Mouse (Mus musculus) midbrain, embryonic 13.5 days (tissue): Measurements from ENCODE around the gene Relch. TPM values are rescaled to one million over a fixed set of nuclear protein-coding genes. Genes with fewer than 3 reads are reported as not detected.
"Not testable (repeated sequence)": the region's sequence is repeated elsewhere in the genome, so short reads cannot be mapped to it uniquely, and the experiment has no call there.

Source experiments
- ATAC-seq: fragments of 200-750 bp; cut with Nextera tagmentation; 2 replicates; pipeline ENCODE4 v1.8.0; 2017; ENCODE audit warnings: mild to moderate bottlenecking, moderate TSS enrichment, moderate library complexity
- H3K27ac ChIP-seq: fragments of 300-500 bp; sonication (generic); 2 replicates; pipeline ENCODE4 v1.5.1; 2015; ENCODE audit warnings: inconsistent platforms, mild to moderate bottlenecking, moderate library complexity
- H3K27me3 ChIP-seq: fragments of 300-500 bp; sonication (generic); 2 replicates; pipeline ENCODE4 v1.6.1; 2015; ENCODE audit warnings: mild to moderate bottlenecking, inconsistent platforms
- H3K36me3 ChIP-seq: fragments of 300-500 bp; sonication (generic); 2 replicates; pipeline ENCODE4 v1.6.1; 2015; ENCODE audit warnings: mild to moderate bottlenecking, inconsistent platforms
- H3K4me1 ChIP-seq: fragments of 300-500 bp; sonication (generic); replicated peaks from 2 replicates; pipeline ENCODE4 v1.6.1; 2015; ENCODE audit warnings: inconsistent platforms
- H3K4me2 ChIP-seq: fragments of 300-500 bp; sonication (generic); replicated peaks from 2 replicates; pipeline ENCODE4 v1.6.1; 2015; ENCODE audit warnings: moderate library complexity, mild to moderate bottlenecking, inconsistent platforms
- H3K4me3 ChIP-seq: fragments of 300-500 bp; sonication (generic); replicated peaks from 2 replicates; pipeline ENCODE4 v1.5.1; 2015; ENCODE audit warnings: mild to moderate bottlenecking, inconsistent platforms
- H3K9ac ChIP-seq: fragments of 300-500 bp; sonication (generic); replicated peaks from 2 replicates; pipeline ENCODE4 v1.6.1; 2015; ENCODE audit warnings: mild to moderate bottlenecking, inconsistent platforms
- H3K9me3 ChIP-seq: fragments of 300-500 bp; sonication (generic); 2 replicates; pipeline ENCODE4 v1.6.1; 2016; ENCODE audit warnings: mild to moderate bottlenecking, inconsistent platforms
- WGBS: fragments of 180-500 bp; shearing (Covaris S2); methylation state at CpG from one replicate; pipeline ENCODE4 v1.1.7; 2015; 5-methylcytosine and 5-hydroxymethylcytosine counted together
- polyA plus RNA-seq: library from polyadenylated mRNA; unstranded; fragments of >200 nt; fragmentation: Nextera tagmentation; extraction: Ambion mirVana; gene quantifications from 2 replicates; pipeline ENCODE4 v1.2.1, GENCODE M21; 2015

Relch gene
- polyA plus RNA-seq, 1 experiment from 2014 or later: 40.8 TPM

DNA sequence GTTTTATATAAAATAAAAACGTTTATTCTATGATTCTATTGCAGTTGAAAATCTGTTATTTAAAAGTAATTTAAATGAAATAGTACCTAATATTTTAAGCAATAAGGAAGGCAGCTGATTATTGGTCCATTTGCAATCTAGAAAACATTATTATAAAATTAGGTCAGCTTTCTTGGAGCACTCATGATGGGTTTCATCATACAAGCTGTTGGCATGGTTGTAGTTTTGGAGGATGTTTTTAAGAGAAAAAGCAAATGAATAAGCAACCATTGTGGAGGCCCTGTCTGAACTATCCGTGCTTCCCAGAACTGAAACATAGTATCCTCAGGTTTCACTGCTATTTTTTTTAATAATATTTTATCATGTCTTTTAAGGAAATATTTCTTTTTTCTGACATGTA is 31.9 kb downstream of the Relch start:
- H3K27me3 ChIP-seq: no peaks in the 10 kb centered on the region
- WGBS: 86% methylated on average over 2 of the region's 2 CpGs
- H3K9me3 ChIP-seq: no peaks in the 10 kb centered on the region
- H3K36me3 ChIP-seq: peaks cover 7% of the 10 kb centered on the region; the same call in 1 of the 2 replicates
- no peak overlapping the region for H3K4me3 ChIP-seq
- H3K27ac ChIP-seq: no peak overlapping the region
- H3K9ac ChIP-seq: no peak overlapping the region
- H3K4me2 ChIP-seq: no peak overlapping the region
- ATAC-seq: no peak
- no peaks in the 10 kb centered on the region for H3K4me1 ChIP-seq

DNA sequence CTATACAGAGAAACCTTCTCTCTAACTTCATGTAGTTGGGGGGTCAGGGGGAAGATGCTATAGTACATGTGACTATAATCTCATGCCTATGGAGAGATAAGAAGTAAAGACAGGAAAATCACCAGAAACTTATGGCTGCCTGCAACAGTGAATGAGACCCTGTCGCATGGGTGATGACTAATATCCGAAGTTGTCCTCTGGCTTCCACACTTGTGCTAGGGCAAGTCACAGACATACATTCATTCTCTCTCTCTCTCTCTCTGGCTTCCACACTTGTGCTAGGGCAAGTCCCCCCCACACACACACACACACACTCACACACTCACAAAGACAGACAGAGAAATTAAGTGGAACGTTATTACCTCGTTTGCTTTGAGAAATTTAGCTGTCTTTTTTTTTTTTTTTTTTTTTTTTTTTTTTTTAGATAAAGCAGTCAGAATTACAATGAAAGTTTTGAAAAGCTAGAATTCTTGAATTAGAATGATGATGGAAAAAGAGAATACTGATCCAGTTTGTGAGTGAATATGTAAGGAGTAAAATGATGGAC is 37.4 kb downstream of the Relch start:
- no peak for ATAC-seq
- H3K9me3 ChIP-seq: no peaks in the 10 kb centered on the region
- peaks cover 11% of the 10 kb centered on the region for H3K36me3 ChIP-seq
- H3K27me3 ChIP-seq: no peaks in the 10 kb centered on the region
- H3K4me1 ChIP-seq: no peaks in the 10 kb centered on the region
- WGBS: 87% methylated on average over 4 of the region's 4 CpGs
- no peak overlapping the region for H3K4me2 ChIP-seq
- no peak overlapping the region for H3K4me3 ChIP-seq
- no peak overlapping the region for H3K27ac ChIP-seq
- H3K9ac ChIP-seq: no peak overlapping the region

DNA sequence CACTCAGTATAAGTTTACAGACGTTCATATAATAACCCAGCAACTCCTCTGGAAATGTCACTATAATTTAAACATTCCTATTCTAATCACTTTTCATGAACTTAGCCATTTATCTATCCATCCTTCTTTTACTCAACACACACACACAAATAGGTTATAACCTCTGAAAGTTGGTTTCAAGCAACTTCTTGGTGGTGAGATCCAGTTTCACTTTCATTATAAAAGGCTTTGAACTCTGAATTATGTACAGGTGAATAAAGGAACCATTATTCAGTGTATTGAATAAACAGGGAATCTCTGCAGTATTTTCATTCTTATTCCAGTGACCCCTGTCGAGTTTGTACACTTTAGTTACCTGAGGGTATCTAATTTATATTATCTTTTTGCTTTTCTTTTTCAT is 45.8 kb downstream of the Relch start:
- ATAC-seq: no peak
- Histone ChIP-seq H3K4me2 (no peak overlapping the region), H3K4me3 (no peak overlapping the region), H3K4me1 (no peaks in the 10 kb centered on the region), H3K36me3 (peaks cover 26% of the 10 kb centered on the region), H3K27ac (no peak overlapping the region), H3K9me3 (no peaks in the 10 kb centered on the region), H3K9ac (no peak overlapping the region), H3K27me3 (no peaks in the 10 kb centered on the region)
- WGBS: 84% methylated on average over 2 of the region's 2 CpGs

DNA sequence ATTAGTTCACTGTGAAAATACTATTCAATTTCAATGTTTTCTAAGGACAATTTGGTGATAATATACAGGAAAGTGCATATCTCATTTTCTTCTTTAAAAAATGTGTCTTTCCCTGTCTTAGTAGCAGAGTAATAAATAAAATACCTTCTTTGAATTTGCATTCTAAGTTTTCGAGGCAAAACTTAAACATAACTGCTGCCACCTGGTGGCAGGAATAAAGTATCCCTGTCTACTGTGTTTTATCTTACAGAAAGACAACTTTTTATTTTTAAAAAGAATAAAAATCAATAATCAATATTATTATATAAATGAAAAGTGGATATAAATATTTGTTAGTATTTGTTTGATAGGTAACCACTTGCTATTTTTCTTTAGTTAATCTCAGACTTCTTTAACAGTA is 47.6 kb downstream of the Relch start:
- H3K9ac ChIP-seq: no peak overlapping the region
- no peaks in the 10 kb centered on the region for H3K9me3 ChIP-seq
- H3K36me3 ChIP-seq: peaks cover 26% of the 10 kb centered on the region
- no peak overlapping the region for H3K4me3 ChIP-seq
- H3K27me3 ChIP-seq: no peaks in the 10 kb centered on the region
- ATAC-seq: no peak
- 48% methylated on average over 1 of the region's 1 CpGs for WGBS
- H3K4me2 ChIP-seq: no peak overlapping the region
- H3K4me1 ChIP-seq: no peaks in the 10 kb centered on the region
- no peak overlapping the region for H3K27ac ChIP-seq

DNA sequence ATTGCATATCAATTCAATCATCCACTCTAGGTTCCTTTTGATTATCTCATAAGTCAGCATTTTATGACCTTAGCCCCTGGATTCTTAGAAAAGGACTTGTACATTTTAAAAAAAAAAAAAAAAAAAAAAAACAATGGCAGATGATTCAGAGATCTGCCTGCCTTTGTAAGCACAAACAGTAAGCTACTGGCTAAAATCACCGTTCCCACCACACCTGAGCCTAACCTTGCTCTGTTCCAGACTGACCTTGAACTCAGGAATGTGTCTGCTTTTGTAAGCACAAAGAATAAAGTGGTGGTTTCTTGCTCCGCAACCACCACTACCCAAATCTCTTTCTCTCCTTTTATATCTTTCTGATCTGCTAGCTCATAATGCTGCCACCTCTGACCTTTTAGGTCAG is 49.2 kb downstream of the Relch start:
- WGBS: 97% methylated on average over 2 of the region's 2 CpGs
- ATAC-seq: no peak
- H3K9ac ChIP-seq: no peak overlapping the region

DNA sequence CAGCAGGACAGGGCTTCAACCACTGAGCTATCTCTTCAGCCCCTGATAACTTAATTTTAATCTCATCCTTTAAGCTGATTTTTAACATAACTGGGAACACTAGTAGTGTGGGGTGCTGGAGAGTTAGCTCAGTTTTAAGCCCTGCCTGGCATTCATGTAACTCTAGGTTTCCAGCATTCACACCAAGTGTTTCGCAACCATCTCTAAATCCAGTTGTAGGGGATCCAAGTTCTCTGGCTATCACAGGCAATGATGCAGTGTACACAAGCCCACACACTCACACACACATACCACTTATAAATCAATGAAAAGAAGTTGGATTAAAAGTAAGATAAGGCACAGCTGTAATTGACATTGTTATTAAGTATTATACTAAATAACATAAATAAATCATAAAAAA is 54.7 kb downstream of the Relch start:
- H3K27ac ChIP-seq: no peak overlapping the region
- 94% methylated on average over 1 of the region's 1 CpGs for WGBS
- H3K9ac ChIP-seq: no peak overlapping the region
- no peak overlapping the region for H3K4me3 ChIP-seq
- no peaks in the 10 kb centered on the region for H3K4me1 ChIP-seq
- ATAC-seq: no peak
- no peaks in the 10 kb centered on the region for H3K27me3 ChIP-seq
- peaks cover 23% of the 10 kb centered on the region for H3K36me3 ChIP-seq
- no peak overlapping the region for H3K4me2 ChIP-seq
- H3K9me3 ChIP-seq: no peaks in the 10 kb centered on the region

More for the DNA sequence above, 49.2 kb downstream of the Relch start:
- Histone ChIP-seq H3K4me1 (no peaks in the 10 kb centered on the region), H3K27ac (no peak overlapping the region), H3K9me3 (no peaks in the 10 kb centered on the region), H3K36me3 (peaks cover 23% of the 10 kb centered on the region), H3K4me3 (no peak overlapping the region), H3K4me2 (no peak overlapping the region), H3K27me3 (no peaks in the 10 kb centered on the region)

DNA sequence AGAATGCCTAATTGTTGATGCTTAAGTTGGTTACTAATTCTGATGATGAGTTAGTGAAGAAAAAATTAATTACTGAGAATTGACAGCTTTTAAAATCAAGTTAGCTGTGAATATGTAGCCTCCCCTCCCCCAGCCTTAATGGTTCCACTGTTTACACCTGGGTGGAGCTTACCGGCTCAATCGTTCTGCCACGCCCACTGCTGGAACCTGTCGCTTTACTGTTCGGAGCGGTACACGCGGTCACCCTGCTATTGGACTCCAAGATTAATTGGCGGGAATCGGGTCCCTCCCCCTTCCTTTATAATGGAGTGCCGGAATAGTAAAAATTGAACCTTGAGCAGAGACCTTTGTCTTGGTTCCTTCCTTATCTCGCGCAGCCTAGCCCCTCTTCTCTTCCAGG is 65.6 kb downstream of the Relch start:
- H3K36me3 ChIP-seq: peaks cover 32% of the 10 kb centered on the region
- not testable (repeated sequence) for H3K9ac ChIP-seq, H3K27ac ChIP-seq, H3K27me3 ChIP-seq, H3K4me1 ChIP-seq, ATAC-seq, H3K4me2 ChIP-seq, H3K9me3 ChIP-seq, H3K4me3 ChIP-seq
- 94% methylated on average over 13 of the region's 13 CpGs for WGBS

DNA sequence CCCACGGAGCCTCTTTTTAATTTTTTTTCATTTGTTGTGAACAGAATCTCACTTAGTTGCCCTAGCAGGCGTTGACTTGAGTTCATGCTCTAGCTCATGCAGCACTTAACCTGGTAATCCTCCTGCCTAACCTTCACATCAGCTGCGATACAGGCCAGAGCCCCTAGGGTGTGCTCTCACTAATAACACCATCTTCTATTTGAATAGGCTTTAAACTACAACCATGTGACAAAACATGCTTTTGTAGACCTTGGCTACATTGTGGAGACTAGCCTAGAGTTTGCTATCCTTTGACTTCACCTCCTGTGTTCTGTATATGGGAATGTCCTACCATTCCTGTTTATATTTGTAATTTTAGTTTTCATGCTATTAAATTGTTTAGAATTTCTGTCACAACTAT is 71.7 kb downstream of the Relch start:
- H3K9ac ChIP-seq: no peak overlapping the region
- no peaks in the 10 kb centered on the region for H3K9me3 ChIP-seq
- no peaks in the 10 kb centered on the region for H3K27me3 ChIP-seq
- H3K4me3 ChIP-seq: no peak overlapping the region
- peaks cover 27% of the 10 kb centered on the region for H3K36me3 ChIP-seq
- H3K27ac ChIP-seq: no peak overlapping the region
- no peak for ATAC-seq
- WGBS: 79% methylated on average over 3 of the region's 3 CpGs
- no peaks in the 10 kb centered on the region for H3K4me1 ChIP-seq
- no peak overlapping the region for H3K4me2 ChIP-seq

DNA sequence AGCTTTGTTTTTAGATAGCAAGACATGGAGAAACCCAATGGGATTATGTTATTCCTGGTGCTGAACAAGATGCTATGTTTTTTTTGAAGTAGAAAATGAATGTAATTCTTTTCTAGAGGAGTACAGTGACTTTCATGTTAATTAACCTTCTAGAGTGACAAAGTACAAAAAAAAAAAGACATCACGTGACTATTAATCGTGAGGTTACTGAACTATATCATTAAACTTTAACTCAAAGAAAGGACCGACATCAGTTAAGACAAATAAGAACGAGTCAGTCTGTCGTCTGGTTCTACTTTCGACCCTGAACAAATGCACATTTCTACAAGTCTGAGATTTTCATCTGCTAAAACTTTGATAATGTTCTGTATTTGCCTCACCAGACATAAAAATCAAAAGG is 74.7 kb downstream of the Relch start:
- no peak for ATAC-seq
- 94% methylated on average over 6 of the region's 6 CpGs for WGBS
- H3K36me3 ChIP-seq: peaks cover 44% of the 10 kb centered on the region

DNA sequence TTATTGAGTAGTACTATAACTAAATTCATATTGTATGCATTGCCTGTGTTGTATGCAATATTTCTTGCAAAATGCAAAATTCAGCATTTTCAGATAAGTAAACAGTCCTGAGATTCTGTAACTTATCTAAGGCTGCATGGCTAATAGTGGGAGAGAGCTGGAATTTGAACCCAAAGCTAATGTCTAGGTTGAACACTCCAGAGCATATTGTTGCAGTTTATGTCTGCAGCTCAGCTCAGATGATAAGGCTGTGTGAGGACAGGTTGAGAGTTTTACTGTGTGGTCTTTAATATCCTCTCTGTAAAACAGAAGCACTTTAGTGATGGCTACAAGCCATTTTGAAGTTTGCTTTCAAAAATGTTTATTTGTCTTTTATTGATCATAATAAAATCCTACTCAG is 75.8 kb downstream of the Relch start:
- no peak for ATAC-seq
- H3K4me2 ChIP-seq: no peak overlapping the region
- no peaks in the 10 kb centered on the region for H3K4me1 ChIP-seq
- no peak overlapping the region for H3K27ac ChIP-seq
- peaks cover 48% of the 10 kb centered on the region for H3K36me3 ChIP-seq
- no peak overlapping the region for H3K9ac ChIP-seq
- H3K4me3 ChIP-seq: no peak overlapping the region
- no peaks in the 10 kb centered on the region for H3K9me3 ChIP-seq
- no peaks in the 10 kb centered on the region for H3K27me3 ChIP-seq

More for the DNA sequence above, 74.7 kb downstream of the Relch start:
- Histone ChIP-seq H3K4me3 (no peak overlapping the region), H3K4me2 (no peak overlapping the region), H3K27me3 (no peaks in the 10 kb centered on the region), H3K27ac (no peak overlapping the region), H3K9me3 (no peaks in the 10 kb centered on the region), H3K4me1 (no peaks in the 10 kb centered on the region), H3K9ac (no peak overlapping the region)

DNA sequence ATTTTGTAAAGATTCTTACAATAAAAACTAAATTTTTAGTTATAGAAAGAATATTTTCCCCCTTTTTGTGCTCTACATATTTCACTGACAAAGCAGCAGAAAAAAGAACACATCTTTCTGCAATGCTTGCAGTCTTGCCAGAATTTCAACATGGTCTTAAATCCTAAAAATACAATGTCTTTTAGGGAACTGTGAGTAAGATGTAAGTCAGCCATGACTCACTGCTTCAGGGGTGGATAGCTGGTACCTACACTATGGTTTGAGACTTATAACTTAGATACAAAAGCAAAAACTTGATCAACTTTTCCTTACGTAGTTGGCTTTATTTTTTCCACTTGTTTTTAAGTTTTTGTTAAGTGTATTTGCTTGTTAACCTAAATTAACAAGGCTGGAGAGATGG is 78.8 kb downstream of the Relch start:
- no peak overlapping the region for H3K9ac ChIP-seq
- H3K4me2 ChIP-seq: no peak overlapping the region
- H3K36me3 ChIP-seq: peaks cover 59% of the 10 kb centered on the region
- WGBS: 92% methylated on average over 1 of the region's 1 CpGs
- no peak overlapping the region for H3K4me3 ChIP-seq
- no peak for ATAC-seq
- H3K27me3 ChIP-seq: no peaks in the 10 kb centered on the region
- no peaks in the 10 kb centered on the region for H3K9me3 ChIP-seq
- H3K27ac ChIP-seq: no peak overlapping the region
- no peaks in the 10 kb centered on the region for H3K4me1 ChIP-seq

DNA sequence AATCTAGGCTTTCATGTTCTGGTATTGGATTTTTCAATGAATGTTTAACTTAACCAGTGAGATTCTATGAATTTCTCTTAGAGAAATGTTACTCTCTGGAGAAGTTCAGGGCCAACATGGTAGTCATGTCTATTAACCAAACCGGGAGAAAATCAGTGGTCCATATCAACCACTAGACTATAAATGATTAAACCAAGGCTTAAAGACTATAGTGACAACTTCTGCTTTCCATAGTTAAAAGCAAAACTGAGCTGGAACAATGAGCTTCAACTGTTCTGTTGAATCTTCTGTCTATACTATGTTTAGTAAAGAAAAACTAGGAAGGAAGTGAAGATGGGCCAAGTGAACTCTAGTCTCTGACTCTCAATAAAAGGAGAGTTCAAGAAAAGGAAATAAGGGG is 82.8 kb downstream of the Relch start:
- ATAC-seq: no peak
- H3K4me3 ChIP-seq: no peak overlapping the region
- H3K27me3 ChIP-seq: no peaks in the 10 kb centered on the region
- no peak overlapping the region for H3K9ac ChIP-seq
- no peak overlapping the region for H3K27ac ChIP-seq
- no peaks in the 10 kb centered on the region for H3K9me3 ChIP-seq
- no peaks in the 10 kb centered on the region for H3K4me1 ChIP-seq
- WGBS: 91% methylated on average over 1 of the region's 1 CpGs
- no peak overlapping the region for H3K4me2 ChIP-seq
- H3K36me3 ChIP-seq: peaks cover 61% of the 10 kb centered on the region

DNA sequence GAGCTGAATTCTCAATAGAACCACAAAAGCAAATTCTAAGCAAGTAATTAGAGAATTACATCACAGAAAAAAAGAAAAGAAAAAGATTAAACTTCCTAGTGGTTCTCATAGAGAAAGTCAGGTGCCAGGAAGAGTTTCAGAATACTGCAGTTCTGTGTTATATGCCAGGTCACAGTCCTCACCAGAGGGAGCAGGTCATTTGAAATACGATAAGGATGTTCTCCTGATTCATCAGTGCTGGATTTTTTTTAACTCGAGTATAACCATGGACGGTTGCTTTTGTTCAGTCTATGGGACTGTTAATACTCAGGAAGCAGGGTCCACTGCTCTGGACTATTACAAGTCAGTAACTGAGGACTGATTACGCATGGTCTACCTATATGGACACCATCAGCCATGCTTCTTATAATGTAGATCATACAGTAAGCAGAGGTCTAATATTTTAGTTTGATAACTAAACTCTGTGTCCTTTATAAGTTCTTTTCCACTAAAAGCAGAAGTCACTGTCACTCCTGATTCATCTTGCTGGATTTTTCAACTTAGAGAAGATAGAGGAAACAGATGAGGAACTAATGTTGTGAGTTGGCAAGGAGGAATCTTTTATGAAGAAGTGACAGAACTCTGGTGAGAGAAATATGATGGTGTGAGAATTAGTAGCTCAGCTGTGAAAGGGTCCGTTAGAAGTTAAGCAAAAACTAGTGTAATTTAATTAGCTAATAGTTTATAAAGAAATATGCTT is 83.4 kb downstream of the Relch start:
- no peaks in the 10 kb centered on the region for H3K9me3 ChIP-seq
- 91% methylated on average over 5 of the region's 5 CpGs for WGBS
- peaks cover 58% of the 10 kb centered on the region for H3K36me3 ChIP-seq

More for the DNA sequence above, 83.4 kb downstream of the Relch start:
- Histone ChIP-seq H3K9ac (no peak overlapping the region), H3K27ac (no peak overlapping the region), H3K27me3 (no peaks in the 10 kb centered on the region), H3K4me1 (no peaks in the 10 kb centered on the region), H3K4me2 (no peak overlapping the region), H3K4me3 (no peak overlapping the region)
- ATAC-seq: no peak
